Mouse (Mus musculus): Measurements from ENCODE around the gene Cpb2. TPM values are rescaled to one million over a fixed set of nuclear protein-coding genes. Genes with fewer than 3 reads are reported as not detected.

The Cpb2 gene
- polyA plus RNA-seq, 1 experiment from 2014 or later, result 0.17 TPM

GRCm38 (mm10) chr14:75283609-75284192 is 41.6 kb downstream of the Cpb2 start:
- peak overlapping the region; percentile 90 for H3K27ac ChIP-seq
- no peaks in the 10 kb centered on the region for H3K9me3 ChIP-seq (ENCODE audit: control insufficient read depth, low read length)
- peak overlapping the region; percentile 97 for H3K9ac ChIP-seq
- H3K27me3 ChIP-seq (ENCODE audit: control insufficient read depth, insufficient read depth, low read length), result no peaks in the 10 kb centered on the region
- peak; percentile 42 for ATAC-seq (ENCODE audit: low FRiP score)
- DNase-seq (ENCODE audit: low spot score), result peak; percentile 24
- peak overlapping the region; percentile 100 for H3K4me3 ChIP-seq (replicated peaks; ENCODE audit: low read length)
- H3K4me1 ChIP-seq (replicated peaks; ENCODE audit: control insufficient read depth, insufficient read depth, low read length), result peaks cover 15% of the 10 kb centered on the region
- H3K36me3 ChIP-seq (replicated peaks; ENCODE audit: control insufficient read depth, insufficient read depth), result no peaks in the 10 kb centered on the region
- 6% methylated on average over 19 of the region's 19 CpGs for WGBS
- peak overlapping the region; percentile 93 for H3K4me2 ChIP-seq (replicated peaks)

GRCm38 (mm10) chr14:75284193-75284915 is 42.3 kb downstream of the Cpb2 start, which contains the start of gene Zc3h13:
Gene Zc3h13 (plus strand): TSS chr14:75284373.
- DNase-seq (ENCODE audit: low spot score) (peak; percentile 97), ATAC-seq (ENCODE audit: low FRiP score) (peak; percentile 98)
- no peaks in the 10 kb centered on the region for H3K9me3 ChIP-seq (ENCODE audit: control insufficient read depth, low read length)
- WGBS, result under 1% methylated on average over 61 of the region's 61 CpGs
- H3K4me3 ChIP-seq (replicated peaks; ENCODE audit: low read length), result peak within 1 kb of the TSS; percentile 100
- no peaks in the 10 kb centered on the region for H3K36me3 ChIP-seq (replicated peaks; ENCODE audit: control insufficient read depth, insufficient read depth)
- no peaks in the 10 kb centered on the region for H3K27me3 ChIP-seq (ENCODE audit: control insufficient read depth, insufficient read depth, low read length)
- H3K27ac ChIP-seq, result peak within 1 kb of the TSS; percentile 90
- H3K9ac ChIP-seq, result peak within 1 kb of the TSS; percentile 97
- peak within 1 kb of the TSS; percentile 93 for H3K4me2 ChIP-seq (replicated peaks)
- H3K4me1 ChIP-seq (replicated peaks; ENCODE audit: control insufficient read depth, insufficient read depth, low read length), result peaks cover 15% of the 10 kb centered on the region

- no peak for DNase-seq (ENCODE audit: low spot score)
- H3K4me2 ChIP-seq (replicated peaks), result no peak overlapping the region
- H3K9me3 ChIP-seq (ENCODE audit: control insufficient read depth, low read length), result no peaks in the 10 kb centered on the region
- no peak overlapping the region for H3K4me3 ChIP-seq (replicated peaks; ENCODE audit: low read length)
- no peak overlapping the region for H3K9ac ChIP-seq
- no peak overlapping the region for H3K27ac ChIP-seq
- ATAC-seq (ENCODE audit: low FRiP score), result no peak
- no peaks in the 10 kb centered on the region for H3K4me1 ChIP-seq (replicated peaks; ENCODE audit: control insufficient read depth, insufficient read depth, low read length)
- no peaks in the 10 kb centered on the region for H3K36me3 ChIP-seq (replicated peaks; ENCODE audit: control insufficient read depth, insufficient read depth)
- H3K27me3 ChIP-seq (ENCODE audit: control insufficient read depth, insufficient read depth, low read length), result no peaks in the 10 kb centered on the region
- 95% methylated on average over 1 of the region's 1 CpGs for WGBS
Measured at GRCm38 (mm10) chr14:75301081-75301480, 59.0 kb downstream of the Cpb2 start.

- ATAC-seq (ENCODE audit: low FRiP score), result no peak
- no peaks in the 10 kb centered on the region for H3K4me1 ChIP-seq (replicated peaks; ENCODE audit: control insufficient read depth, insufficient read depth, low read length)
- no peaks in the 10 kb centered on the region for H3K36me3 ChIP-seq (replicated peaks; ENCODE audit: control insufficient read depth, insufficient read depth)
Measured at GRCm38 (mm10) chr14:75303807-75304206, 61.7 kb downstream of the Cpb2 start.

GRCm38 (mm10) chr14:75307855-75308254 is 65.8 kb downstream of the Cpb2 start:
- no peak for ATAC-seq (ENCODE audit: low FRiP score)
- no peak for DNase-seq (ENCODE audit: low spot score)
- H3K27ac ChIP-seq, result no peak overlapping the region

More at GRCm38 (mm10) chr14:75303807-75304206, 61.7 kb downstream of the Cpb2 start:
- Histone ChIP-seq H3K9ac (no peak overlapping the region), H3K4me2 (replicated peaks) (no peak overlapping the region), H3K27ac (no peak overlapping the region), H3K9me3 (ENCODE audit: control insufficient read depth, low read length) (no peaks in the 10 kb centered on the region), H3K27me3 (ENCODE audit: control insufficient read depth, insufficient read depth, low read length) (no peaks in the 10 kb centered on the region), H3K4me3 (replicated peaks; ENCODE audit: low read length) (no peak overlapping the region)
- no peak for DNase-seq (ENCODE audit: low spot score)
- WGBS, result 42% methylated on average over 5 of the region's 5 CpGs

GRCm38 (mm10) chr14:75309336-75309992 is 67.4 kb downstream of the Cpb2 start:
- Histone ChIP-seq H3K4me1 (replicated peaks; ENCODE audit: control insufficient read depth, insufficient read depth, low read length) (no peaks in the 10 kb centered on the region), H3K27me3 (ENCODE audit: control insufficient read depth, insufficient read depth, low read length) (no peaks in the 10 kb centered on the region), H3K9me3 (ENCODE audit: control insufficient read depth, low read length) (no peaks in the 10 kb centered on the region), H3K4me3 (replicated peaks; ENCODE audit: low read length) (no peak overlapping the region), H3K36me3 (replicated peaks; ENCODE audit: control insufficient read depth, insufficient read depth) (peaks cover 18% of the 10 kb centered on the region), H3K9ac (no peak overlapping the region), H3K27ac (no peak overlapping the region), H3K4me2 (replicated peaks) (no peak overlapping the region)
- 66% methylated on average over 5 of the region's 5 CpGs for WGBS
- peak; percentile 58 for DNase-seq (ENCODE audit: low spot score)
- no peak for ATAC-seq (ENCODE audit: low FRiP score)

More at GRCm38 (mm10) chr14:75307855-75308254, 65.8 kb downstream of the Cpb2 start:
- Histone ChIP-seq H3K4me3 (replicated peaks; ENCODE audit: low read length) (no peak overlapping the region), H3K36me3 (replicated peaks; ENCODE audit: control insufficient read depth, insufficient read depth) (peaks cover 16% of the 10 kb centered on the region), H3K4me1 (replicated peaks; ENCODE audit: control insufficient read depth, insufficient read depth, low read length) (no peaks in the 10 kb centered on the region), H3K9me3 (ENCODE audit: control insufficient read depth, low read length) (no peaks in the 10 kb centered on the region), H3K27me3 (ENCODE audit: control insufficient read depth, insufficient read depth, low read length) (no peaks in the 10 kb centered on the region), H3K9ac (no peak overlapping the region), H3K4me2 (replicated peaks) (no peak overlapping the region)

- 85% methylated on average over 2 of the region's 2 CpGs for WGBS
- Histone ChIP-seq H3K4me3 (replicated peaks; ENCODE audit: low read length) (no peak overlapping the region), H3K4me1 (replicated peaks; ENCODE audit: control insufficient read depth, insufficient read depth, low read length) (no peaks in the 10 kb centered on the region), H3K9me3 (ENCODE audit: control insufficient read depth, low read length) (no peaks in the 10 kb centered on the region), H3K9ac (no peak overlapping the region), H3K36me3 (replicated peaks; ENCODE audit: control insufficient read depth, insufficient read depth) (peaks cover 17% of the 10 kb centered on the region), H3K27me3 (ENCODE audit: control insufficient read depth, insufficient read depth, low read length) (no peaks in the 10 kb centered on the region), H3K4me2 (replicated peaks) (no peak overlapping the region), H3K27ac (no peak overlapping the region)
- DNase-seq (ENCODE audit: low spot score) (no peak), ATAC-seq (ENCODE audit: low FRiP score) (no peak)
Measured at GRCm38 (mm10) chr14:75314484-75314883, 72.4 kb downstream of the Cpb2 start.

- WGBS, result 94% methylated on average over 2 of the region's 2 CpGs
Measured at GRCm38 (mm10) chr14:75318736-75319135, 76.6 kb downstream of the Cpb2 start.

GRCm38 (mm10) chr14:75320269-75320668 is 78.2 kb downstream of the Cpb2 start:
- WGBS, result 96% methylated on average over 5 of the region's 5 CpGs
- no peak for ATAC-seq (ENCODE audit: low FRiP score)
- no peaks in the 10 kb centered on the region for H3K4me1 ChIP-seq (replicated peaks; ENCODE audit: control insufficient read depth, insufficient read depth, low read length)

More at GRCm38 (mm10) chr14:75318736-75319135, 76.6 kb downstream of the Cpb2 start:
- no peak overlapping the region for H3K4me2 ChIP-seq (replicated peaks)
- H3K4me3 ChIP-seq (replicated peaks; ENCODE audit: low read length), result no peak overlapping the region
- ATAC-seq (ENCODE audit: low FRiP score), result no peak
- H3K27ac ChIP-seq, result no peak overlapping the region
- peaks cover 29% of the 10 kb centered on the region for H3K36me3 ChIP-seq (replicated peaks; ENCODE audit: control insufficient read depth, insufficient read depth)
- H3K9ac ChIP-seq, result no peak overlapping the region
- no peak for DNase-seq (ENCODE audit: low spot score)
- H3K9me3 ChIP-seq (ENCODE audit: control insufficient read depth, low read length), result no peaks in the 10 kb centered on the region
- no peaks in the 10 kb centered on the region for H3K4me1 ChIP-seq (replicated peaks; ENCODE audit: control insufficient read depth, insufficient read depth, low read length)
- H3K27me3 ChIP-seq (ENCODE audit: control insufficient read depth, insufficient read depth, low read length), result no peaks in the 10 kb centered on the region

More at GRCm38 (mm10) chr14:75320269-75320668, 78.2 kb downstream of the Cpb2 start:
- H3K36me3 ChIP-seq (replicated peaks; ENCODE audit: control insufficient read depth, insufficient read depth), result peaks cover 40% of the 10 kb centered on the region
- no peak overlapping the region for H3K27ac ChIP-seq
- H3K27me3 ChIP-seq (ENCODE audit: control insufficient read depth, insufficient read depth, low read length), result no peaks in the 10 kb centered on the region
- no peak for DNase-seq (ENCODE audit: low spot score)
- H3K9me3 ChIP-seq (ENCODE audit: control insufficient read depth, low read length), result no peaks in the 10 kb centered on the region
- H3K9ac ChIP-seq, result no peak overlapping the region
- H3K4me3 ChIP-seq (replicated peaks; ENCODE audit: low read length), result no peak overlapping the region
- no peak overlapping the region for H3K4me2 ChIP-seq (replicated peaks)
